Mouse (Mus musculus): ENCODE measurements around the gene Mecom.

- TF ChIP-seq ZC3H11A (IDR thresholded peaks at IDR 0.05; ENCODE audit: borderline replicate concordance, low read depth, low read length), result no peak
- TF ChIP-seq HCFC1 (IDR thresholded peaks at IDR 0.05; ENCODE audit: borderline replicate concordance, insufficient read depth, low read length), result no peak
- TF ChIP-seq MAFK (IDR thresholded peaks at IDR 0.05; ENCODE audit: insufficient read depth, low read depth, low read length), result no peak
Observed at GRCm38 (mm10) chr3:30107945-30108670, 439.7 kb downstream of the Mecom start.
